8 mouse cellular contexts compared by ENCODE assay signal in genomic region chr16:50432062-50432878, GRCm38 (mm10). TPM values are rescaled to one million over a fixed set of nuclear protein-coding genes. Genes with fewer than 3 reads are reported as not detected.
DNase-seq lines count a peak whose midpoint lies in the region; ATAC-seq lines count a peak whose summit lies in the region.

Bbx (minus strand) TSS chr16:50432390.

- peak; percentile 98 for ATAC-seq in hindbrain, embryonic 16.5 days

- peak within 1 kb of the TSS; percentile 95 for H3K4me2 ChIP-seq in hindbrain, embryonic 16.5 days (ENCODE audit: low read length)

- H3K9me3 ChIP-seq in hindbrain, embryonic 16.5 days (ENCODE audit: control insufficient read depth, low read length): no peaks in the 10 kb centered on the region

- H3K79me2 ChIP-seq in macrophage (ENCODE audit: inconsistent target): no peaks in the 10 kb centered on the region

- DNase-seq in WW6 (ENCODE audit: low read depth, low spot score): peak; percentile 82
- peak; percentile 87 to 99 for DNase-seq in cerebellum, postnatal 4 days (ENCODE audit: low spot score in 2 of 2)
- DNase-seq in gastrocnemius, adult 18-20 months (ENCODE audit: low spot score): peak; percentile 96
- peak; percentile 94 to 98 for DNase-seq in left cerebral cortex, adult 18-20 months (ENCODE audit: low spot score in 2 of 2)
- DNase-seq in right cerebral cortex, adult 18-20 months: peak; percentile 98
- DNase-seq in urinary bladder, postnatal 10 days (ENCODE audit: low spot score): peak; percentile 68

- H3K9ac ChIP-seq in hindbrain, embryonic 16.5 days (ENCODE audit: low read depth, low read length): peak within 1 kb of the TSS; percentile 89

- peak within 1 kb of the TSS; percentile 83 for H3K4me3 ChIP-seq in hindbrain, embryonic 16.5 days (ENCODE audit: low read length)
- peak within 1 kb of the TSS; percentile 77 for H3K4me3 ChIP-seq in macrophage (ENCODE audit: inconsistent target)

- no peaks in the 10 kb centered on the region for H3K36me3 ChIP-seq in hindbrain, embryonic 16.5 days (ENCODE audit: control insufficient read depth, insufficient read depth, low read length)
- H3K36me3 ChIP-seq in macrophage (ENCODE audit: inconsistent target): no peaks in the 10 kb centered on the region

- H3K27ac ChIP-seq in hindbrain, embryonic 16.5 days (ENCODE audit: low read depth, low read length): peak within 1 kb of the TSS; percentile 96
- H3K27ac ChIP-seq in macrophage: peak within 1 kb of the TSS; percentile 50

- H3K4me1 ChIP-seq in hindbrain, embryonic 16.5 days (ENCODE audit: control insufficient read depth, insufficient read depth, low read depth, low read length): peaks cover 3% of the 10 kb centered on the region

- H3K27me3 ChIP-seq in hindbrain, embryonic 16.5 days (replicated peaks; ENCODE audit: control insufficient read depth, insufficient read depth, low read length): no peaks in the 10 kb centered on the region

- WGBS in hindbrain, embryonic 16.5 days: 0% methylated on average over 49 of the region's 55 CpGs
- 1% methylated on average over 55 of the region's 55 CpGs for WGBS in macrophage (ENCODE audit: missing documents)

RNA-seq across cellular contexts. Expression of gene Bbx, which starts in this region (rescaled TPM):
- total RNA-seq in gastrocnemius, adult 18-20 months (2021): 1 to 10 TPM; 7.8 to 9.4 TPM
- 20.2 and 20.3 TPM in 2 replicates for polyA plus RNA-seq in hindbrain, embryonic 16.5 days (2015; fragmentation: Nextera tagmentation; extraction: Ambion mirVana)
- 10 to 100 TPM; 23.8 to 25.4 TPM for total RNA-seq in left cerebral cortex, adult 18-20 months (2021)
- 100 to 1,000 TPM in 23 of 26 experiments, 10 to 100 TPM in 3; 52.6 to 207 (median 123) TPM for total RNA-seq in macrophage (2018; cell fraction: chromatin; rRNA removed)
- 10 to 100 TPM; 36.9 to 54.8 (median 45.9) TPM for total RNA-seq in macrophage (2018; cell fraction: cytosol; rRNA removed)
- total RNA-seq in macrophage (2018; cell fraction: nucleus; rRNA removed): 100 to 1,000 TPM in 4 of 26 experiments, 10 to 100 TPM in 22; 61.0 to 218 (median 82.0) TPM
- polyA plus RNA-seq in macrophage (2018): 17.5 to 23.0 TPM (median 17.8 TPM) in 3 replicates

Comparison
In these comparisons a context has a peak if more than half of its experiments do, and no peak if none do; other contexts are left out.
1. Peak in every context shown above with its lines: DNase-seq, ATAC-seq, H3K4me3 ChIP-seq and H3K27ac ChIP-seq.